Comparison of ENCODE assay signal across 20 mouse cellular contexts in the genomic region with DNA sequence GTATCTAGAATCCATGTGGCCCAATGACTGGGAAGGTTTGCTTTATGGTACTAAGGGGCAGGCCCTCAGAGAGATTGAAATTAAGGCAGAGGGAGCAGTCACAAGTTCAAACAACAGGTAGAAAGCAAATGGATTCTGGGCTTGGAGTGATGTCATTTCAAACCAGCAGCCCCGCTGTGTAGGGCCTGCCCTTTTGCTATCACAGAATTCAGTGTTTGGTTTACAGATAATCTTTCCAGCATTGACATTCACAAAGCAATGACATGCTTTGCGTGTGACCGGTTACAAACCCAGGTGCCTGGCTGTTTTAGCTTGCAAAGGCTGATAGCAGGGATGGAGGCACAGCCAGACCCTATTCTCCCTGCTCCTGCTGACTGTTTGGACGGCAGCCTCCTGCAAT.
"Had no signal": no experiment of that assay in that cellular context is flagged by ENCODE, and none has a peak within 500 bp of the region (broad histone marks: within the 10 kb centered on the region; RNA-seq: fewer than 3 reads in every experiment).

No protein-coding gene starts in this region.

- H3K4me3 ChIP-seq: midbrain, embryonic 10.5 days; midbrain, embryonic 12.5 days; myocyte; neural tube, embryonic 13.5 days; neural tube, embryonic 15.5 days had no signal

- H3K27me3 ChIP-seq: neural tube, embryonic 13.5 days; neural tube, embryonic 15.5 days had no signal

- ATAC-seq: midbrain, embryonic 16.5 days had no signal

- DNase-seq: lung, adult 18-20 months; lung, embryonic 14.5 days; lung, postnatal 10 days; lung, postnatal 4 days; midbrain, embryonic 14.5 days; retina, postnatal 1 day; right cerebral cortex, adult 18-20 months; right cerebral cortex, postnatal 25 days; right cerebral cortex, postnatal 4 days; spleen, adult 18-20 months; thymus, adult 18-20 months; thymus, postnatal 14 days; thymus, postnatal 36 days had no signal

- H3K27ac ChIP-seq: liver, embryonic 14.5 days; midbrain, embryonic 10.5 days; midbrain, embryonic 12.5 days; neural tube, embryonic 13.5 days; neural tube, embryonic 15.5 days had no signal

- H3K4me2 ChIP-seq: lung, embryonic 14.5 days; midbrain, embryonic 12.5 days; neural tube, embryonic 13.5 days; neural tube, embryonic 15.5 days had no signal

- H3K9me3 ChIP-seq: midbrain, embryonic 10.5 days; midbrain, embryonic 12.5 days; neural tube, embryonic 13.5 days; neural tube, embryonic 15.5 days had no signal

- H3K4me1 ChIP-seq: midbrain, embryonic 12.5 days; neural tube, embryonic 13.5 days had no signal

- H3K9ac ChIP-seq: liver, embryonic 14.5 days; lung, embryonic 14.5 days; midbrain, embryonic 12.5 days; neural tube, embryonic 13.5 days; neural tube, embryonic 15.5 days had no signal
